Mouse (Mus musculus) megakaryocyte, embryonic 14.5 days (primary cell): ENCODE measurements around the gene Tfec. TPM values are rescaled to one million over a fixed set of nuclear protein-coding genes. Genes with fewer than 3 reads are reported as not detected.

Experiments used
- H3K27me3 ChIP-seq: replicated peaks from 2 replicates; pipeline ENCODE3; 2012; ENCODE audit warnings: inconsistent platforms
- H3K36me3 ChIP-seq: replicated peaks from 2 replicates; pipeline ENCODE3; 2012; ENCODE audit warnings: low read length, inconsistent platforms, mixed read lengths
- H3K4me1 ChIP-seq: 2 replicates; pipeline ENCODE4 v1.6.1; 2012; ENCODE audit warnings: inconsistent platforms
- H3K4me3 ChIP-seq: replicated peaks from 2 replicates; pipeline ENCODE3; 2012; ENCODE audit warnings: moderate library complexity, mild to moderate bottlenecking, inconsistent platforms
- H3K9me3 ChIP-seq: 2 replicates; pipeline ENCODE4 v1.6.1; 2012; ENCODE audit warnings: inconsistent platforms
- FLI1 ChIP-seq: IDR thresholded peaks from 2 replicates; pipeline ENCODE4 v1.6.1; 2012; ENCODE audit warnings: low read length, inconsistent platforms, mixed read lengths
- GATA1 ChIP-seq: IDR thresholded peaks from 3 replicates; pipeline ENCODE4 v1.6.1; 2012; ENCODE audit warnings: mixed read lengths, low read length, inconsistent platforms, borderline replicate concordance
- polyA plus RNA-seq: library from polyadenylated mRNA; stranded (reverse); fragments of >175 nt; gene quantifications from 2 replicates; pipeline ENCODE4 v1.2.3, GENCODE M21; 2012; ENCODE audit warnings: low replicate concordance; ENCODE audit not compliant: insufficient read depth

Tfec gene
- polyA plus RNA-seq, 1 experiment, result 1.1 TPM

- Histone ChIP-seq H3K4me3 (no peak overlapping the region), H3K27me3 (no peaks in the 10 kb centered on the region), H3K36me3 (no peaks in the 10 kb centered on the region), H3K9me3 (no peaks in the 10 kb centered on the region), H3K4me1 (peaks cover 3% of the 10 kb centered on the region; the same call in 1 of the 2 replicates)
- TF ChIP-seq GATA1 (no peak), FLI1 (no peak)
Measured at GRCm38 (mm10) chr6:16806302-16806701, 91.9 kb downstream of the Tfec start.

- TF ChIP-seq FLI1, result no peak
- no peak for TF ChIP-seq GATA1
- H3K9me3 ChIP-seq, result no peaks in the 10 kb centered on the region
- H3K36me3 ChIP-seq, result no peaks in the 10 kb centered on the region
- no peak overlapping the region for H3K4me3 ChIP-seq
- no peaks in the 10 kb centered on the region for H3K4me1 ChIP-seq
- no peaks in the 10 kb centered on the region for H3K27me3 ChIP-seq
Measured at GRCm38 (mm10) chr6:16797669-16798068, 100.6 kb downstream of the Tfec start.

GRCm38 (mm10) chr6:16796914-16797313 is 101.3 kb downstream of the Tfec start:
- TF ChIP-seq GATA1, result no peak
- TF ChIP-seq FLI1, result no peak
- Histone ChIP-seq H3K36me3 (no peaks in the 10 kb centered on the region), H3K9me3 (no peaks in the 10 kb centered on the region), H3K27me3 (no peaks in the 10 kb centered on the region), H3K4me3 (no peak overlapping the region), H3K4me1 (no peaks in the 10 kb centered on the region)

GRCm38 (mm10) chr6:16794036-16794435 is 104.2 kb downstream of the Tfec start:
- no peaks in the 10 kb centered on the region for H3K27me3 ChIP-seq
- no peaks in the 10 kb centered on the region for H3K4me1 ChIP-seq
- H3K4me3 ChIP-seq, result no peak overlapping the region
- H3K36me3 ChIP-seq, result no peaks in the 10 kb centered on the region
- H3K9me3 ChIP-seq, result no peaks in the 10 kb centered on the region
- TF ChIP-seq FLI1 (no peak), GATA1 (no peak)

GRCm38 (mm10) chr6:16785166-16785565 is 113.1 kb downstream of the Tfec start:
- Histone ChIP-seq H3K4me1 (no peaks in the 10 kb centered on the region), H3K36me3 (no peaks in the 10 kb centered on the region)
- TF ChIP-seq FLI1 (no peak), GATA1 (no peak)

More at GRCm38 (mm10) chr6:16785166-16785565, 113.1 kb downstream of the Tfec start:
- Histone ChIP-seq H3K4me3 (no peak overlapping the region), H3K9me3 (no peaks in the 10 kb centered on the region), H3K27me3 (no peaks in the 10 kb centered on the region)

Other genes with a start within 250 kb of the Tfec start
- 3.5 and 12.8 TPM in 2 replicates for gene Tes, start 166.7 kb upstream of the Tfec start, polyA plus RNA-seq